Mouse (Mus musculus): ENCODE data around the gene Krcc1.
"Not testable (repeated sequence)": the region's sequence is repeated elsewhere in the genome, so short reads cannot be mapped to it uniquely, and the experiment has no call there.

Krcc1 gene

DNA sequence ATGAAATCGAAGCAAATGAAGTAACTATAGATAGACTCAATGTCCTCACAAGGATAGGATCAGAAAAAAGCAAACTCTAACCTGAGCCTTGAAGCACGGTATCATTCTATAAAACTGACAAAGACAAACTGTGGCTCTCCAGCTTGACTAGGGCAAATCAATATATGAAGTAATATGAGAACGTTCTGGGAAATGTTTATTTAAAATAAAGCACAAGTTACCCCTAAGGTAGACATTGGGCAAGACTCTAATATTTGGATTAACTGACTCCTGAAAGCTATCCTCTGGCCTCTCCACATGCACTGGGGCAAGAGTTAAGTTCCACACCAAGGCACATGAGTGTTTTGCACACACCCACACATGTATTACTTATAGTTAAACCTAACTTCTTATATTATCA lies 10.4 kb upstream of the Krcc1 start:
- no peak for DNase-seq (ENCODE audit: low spot score in 2 of 2)

DNA sequence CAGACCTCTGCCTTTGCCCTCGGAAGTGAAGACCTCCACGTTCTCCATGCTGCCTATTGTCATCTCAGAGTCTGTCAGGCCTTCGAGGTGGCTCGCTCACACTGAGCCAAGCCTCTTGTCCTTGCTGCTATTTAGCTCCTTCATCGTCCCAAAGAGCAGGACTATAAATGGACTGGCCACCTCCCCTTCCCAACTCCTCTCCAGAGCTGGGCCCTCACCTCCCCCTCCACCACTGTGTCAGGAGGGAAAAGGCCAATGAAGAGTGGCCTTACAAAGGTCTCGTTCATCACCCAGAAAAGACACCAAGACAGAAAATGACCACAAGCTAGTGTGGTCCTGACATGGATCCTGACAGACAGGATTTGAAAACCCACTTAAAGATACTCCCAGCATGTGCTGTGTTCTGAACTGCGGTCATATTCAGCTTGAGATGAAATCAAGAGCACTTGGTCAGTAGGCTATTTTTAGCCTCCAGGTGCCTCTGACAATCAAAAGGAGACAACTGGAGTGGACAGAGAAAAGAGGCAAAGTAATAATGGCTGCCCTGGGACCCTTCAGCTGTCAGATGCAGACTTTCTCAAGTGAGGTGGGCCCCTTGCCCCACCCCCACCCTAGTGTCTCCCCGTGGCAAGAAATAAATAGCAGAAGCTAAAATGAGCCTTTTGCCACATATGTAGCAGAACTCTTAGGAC lies 9.2 kb upstream of the Krcc1 start:
- DNase-seq (ENCODE audit: low spot score in 2 of 2), result peak; percentile 57 to 69

DNA sequence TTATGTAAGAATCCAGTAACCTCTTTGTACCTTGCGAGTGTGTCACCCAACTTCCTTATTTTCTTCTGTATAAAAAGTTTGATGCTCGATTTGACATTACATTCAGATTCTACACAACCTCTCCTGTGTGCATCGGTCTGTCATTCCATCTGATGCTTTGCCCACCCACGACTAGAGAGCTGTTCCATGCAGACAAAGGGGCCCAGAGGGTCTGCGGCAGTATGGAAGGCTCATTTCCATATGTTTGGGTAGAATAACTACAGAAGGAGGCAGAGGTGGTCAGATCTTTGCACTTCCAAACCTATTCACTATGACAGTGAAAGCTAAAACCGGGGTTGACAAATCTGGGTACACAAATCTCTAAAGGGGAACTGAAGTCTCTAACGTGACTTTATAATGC lies 3.9 kb upstream of the Krcc1 start:
- not testable (repeated sequence) for DNase-seq (ENCODE audit: low spot score in 2 of 2)

DNA sequence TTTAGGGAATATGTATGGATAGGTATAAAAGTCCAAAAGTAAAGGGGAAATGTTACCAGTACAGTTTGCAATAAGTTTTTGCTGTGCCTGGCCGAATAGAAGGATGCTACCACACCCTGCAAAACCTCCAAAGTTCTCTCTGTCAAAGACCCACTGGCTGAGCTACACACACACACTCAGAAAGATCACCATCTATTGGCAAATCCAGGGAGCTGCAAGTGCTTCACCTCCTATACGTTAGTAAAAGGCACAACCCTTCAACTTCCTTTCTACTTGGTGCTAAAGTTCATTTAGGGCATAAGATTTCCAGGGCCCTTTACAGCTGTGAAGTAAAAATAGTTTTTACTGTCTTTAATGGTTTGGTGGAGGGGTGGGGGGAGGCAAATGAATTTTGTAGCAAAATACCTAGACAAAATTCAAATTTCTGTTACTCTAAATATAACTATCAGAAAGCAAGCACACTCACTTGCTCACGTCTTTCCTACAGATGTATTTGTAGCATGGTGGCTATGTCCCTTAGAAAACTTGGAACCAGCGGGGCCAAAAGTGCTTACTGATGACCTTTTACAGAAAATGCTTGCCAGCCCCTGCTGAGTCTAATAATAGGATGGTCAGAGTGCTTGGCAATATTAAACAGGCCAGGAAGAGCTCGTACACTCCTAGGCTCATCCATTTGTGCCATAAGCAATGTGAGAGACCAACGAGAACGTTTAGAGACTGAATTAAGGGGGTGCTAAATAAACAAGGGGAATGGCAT lies 2.4 kb upstream of the Krcc1 start:
- peak; percentile 50 to 54 for DNase-seq (ENCODE audit: low spot score in 2 of 2)

DNA sequence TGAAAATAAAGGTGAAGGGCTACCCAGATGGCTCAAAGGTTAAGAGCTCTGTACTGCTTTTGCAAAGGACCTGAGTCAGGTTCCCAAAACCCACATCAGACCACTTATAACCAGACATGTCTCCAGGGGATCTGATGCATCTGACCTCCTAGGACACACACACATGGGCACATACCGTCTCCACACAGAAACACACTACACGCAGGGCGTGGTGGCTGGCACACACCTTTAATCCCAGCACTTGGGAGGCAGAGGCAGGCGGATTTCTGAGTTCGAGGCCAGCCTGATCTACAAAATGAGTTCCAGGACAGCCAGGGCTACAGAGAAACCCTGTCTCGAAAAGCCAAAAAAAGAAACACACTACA lies 1.8 kb upstream of the Krcc1 start:
- peak in 1 of 2 experiments; percentile 11 for DNase-seq (ENCODE audit: low spot score in 2 of 2)

DNA sequence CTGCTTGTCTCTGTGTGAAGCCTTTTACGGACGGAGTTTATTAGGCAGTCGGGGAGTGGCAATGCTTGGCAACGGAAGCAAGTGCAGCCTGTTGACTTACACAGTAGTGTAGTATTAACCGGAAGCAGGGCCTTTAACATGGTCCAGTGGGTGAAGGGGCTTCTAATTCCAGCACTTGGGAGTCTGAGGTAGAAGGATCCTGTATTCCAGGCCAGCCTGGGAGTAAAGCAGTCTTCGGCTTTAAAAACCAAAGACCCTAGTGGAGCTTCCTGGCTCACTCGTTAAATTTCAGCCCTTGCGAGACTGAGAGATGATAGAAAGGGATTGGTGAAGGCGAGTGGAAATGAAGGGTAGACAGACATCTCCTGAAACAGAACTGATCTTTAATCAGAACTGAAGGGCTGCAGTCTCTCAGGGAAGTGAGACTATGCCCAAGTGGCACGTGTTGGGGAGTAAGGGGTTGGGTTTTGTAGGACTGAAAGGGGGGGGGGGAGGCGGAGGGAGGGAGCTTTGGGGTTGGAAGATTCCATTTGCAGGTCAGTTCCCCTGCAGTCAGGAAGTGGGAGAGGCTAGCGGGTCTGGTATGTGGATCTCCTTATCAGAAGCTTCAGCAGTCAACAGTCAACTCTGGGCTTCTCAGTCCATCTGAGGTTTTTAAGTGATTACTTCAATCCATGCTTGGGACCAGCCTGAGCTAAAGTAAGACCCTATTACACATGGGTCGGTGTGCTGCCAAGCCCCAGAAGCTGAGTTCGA lies 998 bp upstream of the Krcc1 start:
- DNase-seq (ENCODE audit: low spot score in 2 of 2), result peak; percentile 39 to 55

DNA sequence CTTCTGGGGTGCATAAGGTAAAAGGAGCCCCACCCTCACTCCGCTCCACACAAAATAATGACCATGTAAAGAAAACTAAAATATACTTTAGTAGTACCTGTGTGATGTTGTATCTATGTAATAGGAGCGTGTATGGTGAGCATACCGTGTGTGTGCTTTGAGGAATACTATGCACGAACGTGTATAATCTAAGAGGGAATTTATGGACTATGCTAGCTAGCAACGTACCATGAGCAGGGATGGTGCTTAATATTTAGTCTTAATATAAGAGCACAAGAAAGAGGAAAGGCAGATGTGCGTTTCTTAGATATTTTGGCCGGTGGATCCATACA lies 454 bp upstream of the Krcc1 start:
- DNase-seq (ENCODE audit: low spot score in 2 of 2), result no peak

DNA sequence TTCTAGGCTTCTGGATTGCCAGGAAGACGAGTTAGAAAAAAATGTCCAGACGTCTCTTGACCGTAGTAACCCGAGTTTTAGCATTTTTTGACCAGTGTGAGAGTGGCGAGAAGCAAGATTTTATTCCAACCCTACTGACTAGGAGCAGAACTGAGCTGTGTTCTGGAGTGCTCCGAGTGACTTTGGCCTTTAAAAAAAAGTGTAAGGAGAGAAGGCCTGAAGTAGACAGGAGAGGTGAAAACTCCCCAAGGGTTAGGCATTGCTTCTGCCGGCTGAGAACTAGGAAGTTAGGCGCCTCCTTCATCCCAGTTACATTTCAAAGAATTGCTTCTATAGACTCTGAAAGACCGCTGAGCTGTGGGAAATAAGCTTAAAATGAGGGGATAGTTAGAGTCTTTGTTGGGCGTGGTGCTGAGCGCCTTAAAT lies 852 bp downstream of the Krcc1 start:
- peak in 1 of 2 experiments; percentile 11 for DNase-seq (ENCODE audit: low spot score in 2 of 2)

DNA sequence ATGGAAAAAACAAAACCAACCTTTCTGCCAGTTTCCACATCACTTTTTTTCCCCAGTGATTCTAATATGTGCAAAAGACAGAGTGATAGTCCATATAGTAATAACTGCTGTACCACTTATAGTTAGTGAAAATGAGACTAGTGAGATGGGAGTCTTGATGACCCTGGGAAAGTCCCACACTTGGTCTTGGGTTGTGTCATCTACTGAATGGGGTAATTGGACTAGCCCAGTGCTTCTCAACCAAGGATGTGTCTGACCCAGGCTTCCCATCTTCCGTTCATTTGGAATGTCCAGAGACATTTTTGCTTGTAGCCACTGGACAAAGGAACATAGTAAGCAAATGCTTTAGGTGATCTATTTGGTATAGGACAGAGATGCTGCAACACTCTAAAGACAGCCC lies 2.2 kb downstream of the Krcc1 start:
- no peak for DNase-seq (ENCODE audit: low spot score in 2 of 2)

DNA sequence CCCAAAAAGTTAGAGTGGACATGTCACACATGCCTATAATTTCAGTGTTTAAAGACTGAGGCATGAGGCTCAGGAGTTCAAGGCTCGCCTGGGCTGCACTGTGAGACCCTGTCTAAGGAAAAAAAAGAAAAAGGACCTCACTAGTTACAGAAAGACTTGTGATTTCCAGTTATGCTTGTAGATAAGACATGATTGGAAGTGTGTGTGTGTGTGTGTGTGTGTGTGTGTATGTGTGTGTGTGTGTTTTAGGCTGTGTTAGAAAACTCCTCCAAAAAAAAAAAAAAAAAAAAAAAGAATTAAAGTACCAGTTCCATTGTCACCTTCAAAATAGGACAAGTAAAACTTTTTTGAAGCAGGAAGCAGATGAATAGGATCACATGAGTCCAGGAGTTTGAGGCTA lies 3.1 kb downstream of the Krcc1 start:
- DNase-seq (ENCODE audit: low spot score in 2 of 2), result no peak

DNA sequence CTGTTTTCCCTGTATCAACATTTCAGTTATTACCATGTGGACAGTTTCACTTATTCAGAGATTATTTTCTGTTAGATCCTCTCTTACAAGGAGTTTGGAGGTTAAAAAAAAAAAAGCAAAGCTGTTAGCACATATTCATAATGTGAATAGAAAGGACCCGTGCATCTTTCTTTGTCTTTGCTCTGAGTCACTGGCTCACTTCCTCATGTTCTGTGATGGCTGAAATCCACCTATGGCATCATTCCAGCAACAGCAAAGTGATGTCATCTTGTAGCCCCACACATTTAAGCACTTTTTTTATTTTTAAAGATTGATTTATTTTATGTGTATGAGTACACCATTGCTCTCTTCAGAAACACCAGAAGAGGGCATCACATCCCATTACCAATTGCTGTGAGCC lies 7.9 kb downstream of the Krcc1 start:
- DNase-seq (ENCODE audit: low spot score in 2 of 2), result peak in 1 of 2 experiments; percentile 21

DNA sequence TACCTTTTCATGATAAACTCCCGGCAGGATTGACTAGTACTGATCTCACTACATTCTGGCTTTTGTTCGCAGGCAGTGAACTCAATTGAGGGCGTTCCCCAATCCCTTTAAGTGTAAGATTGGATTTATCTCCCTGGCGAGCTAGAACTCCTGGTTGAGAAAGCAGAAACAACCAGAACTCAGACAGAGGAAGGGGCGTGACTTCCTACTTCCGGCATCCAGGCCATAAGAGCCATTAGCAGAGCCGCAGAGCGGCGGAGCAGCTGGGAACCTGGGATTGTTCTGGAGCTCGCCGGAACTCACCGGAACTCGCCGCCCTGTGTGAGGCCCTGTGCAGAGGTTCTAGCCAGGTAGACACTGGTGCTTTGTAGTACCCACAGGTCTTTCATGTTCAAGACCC lies 22.0 kb downstream of the Krcc1 start:
- DNase-seq (ENCODE audit: low spot score in 2 of 2), result peak; percentile 39 to 53

DNA sequence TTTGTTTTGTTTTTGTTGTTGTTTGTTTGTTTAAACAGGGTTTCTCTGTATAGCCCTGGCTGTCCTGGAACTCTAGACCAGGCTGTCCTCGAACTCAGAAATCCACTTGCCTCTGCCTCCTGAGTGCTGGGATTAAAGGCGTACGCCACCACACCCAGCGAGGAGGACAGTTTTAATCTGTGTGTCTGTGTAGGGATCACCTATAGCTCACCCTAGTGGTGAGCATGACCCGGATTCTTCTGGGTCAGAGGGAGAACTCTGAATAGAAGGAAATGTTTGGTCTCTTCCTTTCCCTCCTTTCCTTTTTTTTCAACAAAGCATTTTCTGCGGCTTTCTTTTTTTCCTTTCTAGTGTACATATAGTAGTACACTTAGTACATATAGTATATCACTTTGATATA lies 23.8 kb downstream of the Krcc1 start:
- DNase-seq (ENCODE audit: low spot score in 2 of 2), result no peak

DNA sequence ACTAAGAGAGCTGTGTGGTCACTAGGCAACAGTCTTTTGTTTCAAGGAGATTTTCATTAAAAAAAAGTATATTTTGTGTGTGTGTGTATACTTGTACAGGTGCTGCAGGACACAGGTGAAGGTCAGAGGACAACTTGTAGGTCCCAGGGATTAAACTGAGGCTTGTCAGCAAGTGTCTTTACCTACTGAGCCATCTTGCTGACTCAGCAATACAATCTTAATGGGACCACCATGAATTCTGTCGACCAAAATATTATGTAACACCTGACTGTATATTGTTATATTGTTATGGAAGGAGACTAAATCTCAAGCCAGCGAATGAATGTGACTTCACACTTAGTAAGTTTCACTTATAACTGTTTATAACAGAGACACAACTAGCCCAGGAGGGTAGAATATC lies 26.6 kb downstream of the Krcc1 start:
- DNase-seq (ENCODE audit: low spot score in 2 of 2), result no peak

DNA sequence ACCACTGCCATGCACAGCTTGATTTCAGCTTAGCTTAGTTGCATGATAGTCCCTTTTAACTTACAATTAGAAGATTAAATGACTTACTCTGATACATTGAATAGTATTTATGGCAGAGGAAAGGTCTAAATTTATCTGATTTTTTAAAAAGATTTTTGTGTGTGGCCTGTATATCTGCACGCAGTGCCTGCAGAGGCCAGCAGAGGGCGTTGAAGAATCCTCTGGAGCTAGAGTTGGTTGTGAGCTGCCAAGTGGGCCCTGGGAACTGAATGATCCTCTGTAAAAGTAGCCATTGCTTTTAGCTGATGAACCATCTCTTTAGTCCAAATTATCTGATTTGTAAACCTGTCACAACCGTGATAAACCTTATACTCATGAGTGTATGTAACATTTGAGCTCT lies 27.3 kb downstream of the Krcc1 start:
- DNase-seq (ENCODE audit: low spot score in 2 of 2), result no peak

DNA sequence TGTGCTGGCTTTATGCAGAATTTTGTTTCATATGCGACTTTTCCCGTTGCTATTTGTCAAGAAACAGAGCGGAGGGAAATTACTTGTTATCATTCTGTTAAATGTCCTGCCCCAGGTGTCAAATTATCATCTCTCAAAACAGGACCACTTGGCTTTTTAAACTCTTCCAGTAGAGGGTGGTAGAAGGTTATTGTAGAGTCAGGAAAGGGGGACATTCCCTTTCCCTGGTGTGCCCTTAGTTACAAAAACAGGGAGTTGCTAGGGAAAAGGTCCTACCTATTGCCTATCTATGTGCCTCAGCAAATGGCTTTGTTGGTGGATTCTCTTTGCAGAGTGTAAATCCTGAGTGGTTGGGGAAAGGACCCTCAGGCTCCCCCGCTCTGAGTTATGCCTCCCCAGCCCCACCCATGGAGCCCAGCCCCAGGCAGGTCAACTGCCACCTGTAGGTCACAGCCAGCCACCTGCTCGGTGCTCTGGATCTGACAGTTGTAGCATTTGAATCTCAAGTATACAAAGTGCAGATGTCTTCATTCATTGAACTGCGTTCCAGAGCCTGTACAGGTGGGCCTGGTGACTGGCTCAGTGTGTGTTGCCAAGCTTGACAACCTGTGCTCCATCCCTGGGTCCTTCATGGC lies 30.7 kb downstream of the Krcc1 start:
- DNase-seq (ENCODE audit: low spot score in 2 of 2), result no peak

DNA sequence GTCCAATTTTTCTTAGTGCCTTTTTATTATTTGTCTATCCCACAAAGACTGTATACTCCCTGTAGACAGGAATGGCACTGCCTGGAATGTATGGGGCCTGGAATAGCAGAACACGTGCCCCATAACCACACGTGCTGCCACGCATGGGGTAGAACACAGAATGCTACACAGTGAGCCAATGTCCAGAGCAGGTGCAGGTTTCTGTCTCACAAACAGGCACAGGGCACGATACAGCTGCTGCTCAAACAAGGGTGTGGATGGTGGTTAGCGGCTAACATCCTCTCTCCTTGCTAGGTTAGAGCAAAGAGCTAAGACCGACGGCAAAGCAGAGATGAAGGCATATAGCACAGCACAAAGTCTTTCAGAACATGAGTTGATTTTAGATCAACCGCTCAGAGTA lies 36.0 kb downstream of the Krcc1 start:
- no peak for DNase-seq (ENCODE audit: low spot score in 2 of 2)

DNA sequence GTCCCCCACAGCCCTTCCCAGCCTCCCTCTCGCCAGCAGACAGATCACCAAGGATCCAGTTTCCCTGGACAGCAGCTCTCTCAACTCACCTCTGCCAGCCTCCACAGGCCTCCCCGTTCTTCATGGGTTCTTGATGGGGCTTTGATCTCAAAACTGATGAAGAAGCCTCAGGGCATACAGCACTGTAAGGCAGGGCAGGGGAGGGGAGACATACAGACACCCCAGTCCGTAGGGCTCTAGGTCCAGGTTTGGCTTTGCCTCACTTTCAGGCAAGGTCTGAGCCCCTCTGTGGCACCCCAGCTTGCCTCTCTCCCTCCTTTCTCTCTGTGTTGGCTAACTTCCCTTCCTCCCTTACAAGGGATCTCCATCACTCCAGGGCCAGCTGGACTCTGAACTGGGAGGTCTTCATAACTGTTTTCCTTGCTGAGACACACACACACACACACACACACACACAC lies 50.4 kb downstream of the Krcc1 start, which contains the start of gene Smyd1:
TSS of gene Smyd1 (minus strand) at position 408 of the 458 bp plus-strand sequence.
- DNase-seq (ENCODE audit: low spot score in 2 of 2), result no peak

DNA sequence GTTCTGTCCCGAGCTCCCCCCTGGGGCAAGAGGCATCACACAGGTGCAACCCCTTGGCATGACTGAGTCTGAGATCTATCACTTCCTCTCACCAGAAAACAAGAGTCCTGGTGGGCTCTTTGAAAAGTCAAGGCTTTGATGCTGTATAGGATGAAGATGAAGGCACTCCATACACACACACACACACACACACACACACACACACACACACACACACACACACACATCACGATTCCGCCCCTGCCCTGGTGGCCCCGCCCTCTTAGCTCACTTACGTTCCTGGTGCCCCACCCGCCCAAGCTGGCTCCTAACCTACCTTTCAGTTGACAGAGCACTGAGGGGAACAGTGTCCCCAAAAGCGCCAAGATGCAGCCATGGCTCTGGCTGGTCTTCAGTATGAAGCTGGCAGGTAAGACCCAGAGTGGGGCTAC lies 51.0 kb downstream of the Krcc1 start, which contains the start of gene Cd8b1:
TSS of gene Cd8b1 (plus strand) at position 298 of the 431 bp plus-strand sequence.
- no peak for DNase-seq (ENCODE audit: low spot score in 2 of 2)

DNA sequence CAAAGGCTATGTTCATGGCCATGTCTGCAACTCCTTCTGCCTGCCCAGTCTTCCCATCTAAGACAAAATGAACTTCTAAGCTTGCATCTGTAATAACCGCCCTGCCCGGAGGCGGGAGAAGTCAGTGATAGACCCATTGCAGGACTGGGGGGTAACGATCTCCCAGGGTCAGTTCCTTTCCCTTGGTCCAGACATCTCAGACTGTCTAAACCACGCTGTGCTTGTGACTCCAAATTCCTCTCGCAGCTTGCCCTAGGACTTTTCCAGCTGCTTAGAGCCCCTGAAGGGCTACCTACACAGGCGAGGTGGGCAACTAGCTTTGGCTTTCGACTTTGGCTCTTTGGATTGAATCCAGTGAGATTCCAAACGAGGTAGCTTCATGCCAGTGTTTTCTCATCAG lies 53.3 kb downstream of the Krcc1 start:
- DNase-seq (ENCODE audit: low spot score in 2 of 2), result no peak

DNA sequence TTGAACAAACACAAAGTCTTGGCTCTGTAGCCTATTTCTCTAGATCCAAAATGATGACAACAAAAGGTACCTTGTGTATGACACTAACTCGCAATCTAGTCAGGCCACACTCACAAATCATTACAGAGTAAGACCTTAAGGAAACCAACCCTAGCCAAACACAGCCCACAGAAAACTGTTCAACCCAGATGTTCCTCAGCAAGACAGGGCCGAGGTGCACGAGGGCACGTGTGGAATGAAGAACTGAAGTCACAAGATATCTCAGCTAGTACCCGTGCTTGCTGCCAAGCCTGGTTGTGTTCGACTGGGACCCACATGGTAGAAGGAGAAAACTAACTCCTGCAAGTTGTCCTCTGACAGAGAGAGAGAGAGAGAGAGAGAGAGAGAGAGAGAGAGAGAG lies 58.4 kb downstream of the Krcc1 start:
- DNase-seq (ENCODE audit: low spot score in 2 of 2), result no peak

DNA sequence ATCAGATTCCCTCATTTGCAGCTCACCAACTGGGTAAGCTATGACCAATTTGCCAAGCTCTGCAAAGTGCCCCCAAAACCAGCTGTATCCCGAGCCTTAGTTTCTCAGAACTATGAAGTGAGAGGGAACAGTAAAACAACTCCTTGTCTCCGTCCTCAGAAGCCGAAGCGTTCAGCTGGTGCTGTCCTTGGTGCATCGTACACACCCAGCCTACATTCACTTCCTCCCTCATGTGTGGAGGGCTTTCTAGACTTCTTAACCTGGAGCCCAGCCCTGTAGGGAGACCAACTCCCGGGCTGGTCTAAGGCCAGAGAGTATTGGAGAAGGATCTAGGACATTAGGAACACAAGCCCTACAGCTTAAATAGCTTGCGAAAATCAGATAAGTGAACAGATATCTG lies 59.0 kb downstream of the Krcc1 start:
- no peak for DNase-seq (ENCODE audit: low spot score in 2 of 2)
